Mouse (Mus musculus) ES-E14 (cell line): ENCODE measurements around the gene A730015C16Rik.

ENCODE experiments used
- MAFK ChIP-seq: IDR thresholded peaks from 2 replicates; pipeline ENCODE4 v1.6.1; 2014; ENCODE audit warnings: mild to moderate bottlenecking, low read depth, low read length, inconsistent platforms; ENCODE audit not compliant: insufficient read depth
- ZNF384 ChIP-seq: IDR thresholded peaks from 2 replicates; pipeline ENCODE4 v1.6.1; 2012; ENCODE audit warnings: low read depth, low read length, inconsistent platforms

- TF ChIP-seq MAFK (no peak), ZNF384 (no peak)
Observed at GRCm38 (mm10) chr4:108887456-108887855, 39.0 kb upstream of the A730015C16Rik start.
